Mouse (Mus musculus) stomach, embryonic 16.5 days (tissue): ENCODE measurements around the gene Vat1l. TPM values are rescaled to one million over a fixed set of nuclear protein-coding genes. Genes with fewer than 3 reads are reported as not detected.

Experiments used
- ATAC-seq: fragments of 200-750 bp; cut with Nextera tagmentation; 2 replicates; pipeline ENCODE4 v1.8.0; 2017; ENCODE audit warnings: moderate number of reproducible peaks, moderate TSS enrichment; ENCODE audit not compliant: insufficient read depth, low FRiP score
- H3K27ac ChIP-seq: fragments of 300-500 bp; sonication (generic); 2 replicates; pipeline ENCODE4 v1.5.1; 2014; ENCODE audit warnings: low read length
- H3K27me3 ChIP-seq: fragments of 300-500 bp; sonication (generic); 2 replicates; pipeline ENCODE4 v1.6.1; 2014; ENCODE audit warnings: low read length, control low read depth, mixed read lengths; ENCODE audit not compliant: control insufficient read depth, insufficient read depth
- H3K36me3 ChIP-seq: fragments of 300-500 bp; sonication (generic); 2 replicates; pipeline ENCODE4 v1.6.1; 2014; ENCODE audit warnings: low read length; ENCODE audit not compliant: control insufficient read depth, insufficient read depth
- H3K4me1 ChIP-seq: fragments of 300-500 bp; sonication (generic); 2 replicates; pipeline ENCODE4 v1.6.1; 2014; ENCODE audit warnings: low read length, control low read depth, mixed read lengths; ENCODE audit not compliant: control insufficient read depth, insufficient read depth
- H3K4me2 ChIP-seq: fragments of 300-500 bp; sonication (generic); 2 replicates; pipeline ENCODE4 v1.6.1; 2014; ENCODE audit warnings: low read depth, low read length, mixed read lengths
- H3K4me3 ChIP-seq: fragments of 300-500 bp; sonication (generic); replicated peaks from 2 replicates; pipeline ENCODE4 v1.5.1; 2014; ENCODE audit warnings: mild to moderate bottlenecking, low read length
- H3K9ac ChIP-seq: fragments of 300-500 bp; sonication (generic); 2 replicates; pipeline ENCODE4 v1.6.1; 2014; ENCODE audit warnings: low read length
- H3K9me3 ChIP-seq: fragments of 300-500 bp; sonication (generic); replicated peaks from 2 replicates; pipeline ENCODE4 v1.6.1; 2016; ENCODE audit warnings: low read length, control low read depth; ENCODE audit not compliant: control insufficient read depth
- WGBS: fragments of 180-500 bp; shearing (Covaris S2); extraction: QIAGEN DNeasy Blood & Tissue Kit; methylation state at CpG from one replicate; pipeline ENCODE4 v1.1.7; 2014; 5-methylcytosine and 5-hydroxymethylcytosine counted together
- polyA plus RNA-seq: library from polyadenylated mRNA; unstranded; fragments of >200 nt; fragmentation: Nextera tagmentation; extraction: Ambion mirVana; gene quantifications from 2 replicates; pipeline ENCODE4 v1.2.1, GENCODE M21; 2015

The Vat1l gene
- polyA plus RNA-seq, 1 experiment from 2014 or later, result 3.2 TPM

DNA sequence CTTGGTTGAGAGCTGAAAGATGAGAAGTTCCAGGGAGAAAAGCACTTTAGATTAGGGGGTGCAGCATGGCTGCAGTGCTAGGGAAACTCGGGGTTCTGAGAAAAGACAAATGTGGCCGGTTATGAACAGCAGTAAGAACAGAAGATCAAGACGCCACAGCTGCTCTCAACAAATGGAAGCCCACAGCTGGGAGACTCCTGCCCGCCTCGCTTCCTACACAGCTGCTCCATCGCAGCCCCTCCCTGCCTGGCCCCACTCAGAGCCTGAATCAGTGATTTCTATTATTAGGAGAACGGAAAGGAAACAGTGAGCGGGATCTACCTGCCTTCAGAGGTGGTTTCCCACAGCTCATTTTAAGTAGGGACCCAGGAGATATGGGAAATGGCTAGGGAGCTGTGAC, 69.1 kb downstream of the Vat1l start:
- no peak for ATAC-seq
- WGBS, result 61% methylated on average over 8 of the region's 8 CpGs
- no peak overlapping the region for H3K9ac ChIP-seq
- no peak overlapping the region for H3K27ac ChIP-seq
- H3K27me3 ChIP-seq, result no peaks in the 10 kb centered on the region
- H3K36me3 ChIP-seq, result no peaks in the 10 kb centered on the region
- no peak overlapping the region for H3K4me3 ChIP-seq
- no peaks in the 10 kb centered on the region for H3K9me3 ChIP-seq
- no peaks in the 10 kb centered on the region for H3K4me1 ChIP-seq
- H3K4me2 ChIP-seq, result no peak overlapping the region

DNA sequence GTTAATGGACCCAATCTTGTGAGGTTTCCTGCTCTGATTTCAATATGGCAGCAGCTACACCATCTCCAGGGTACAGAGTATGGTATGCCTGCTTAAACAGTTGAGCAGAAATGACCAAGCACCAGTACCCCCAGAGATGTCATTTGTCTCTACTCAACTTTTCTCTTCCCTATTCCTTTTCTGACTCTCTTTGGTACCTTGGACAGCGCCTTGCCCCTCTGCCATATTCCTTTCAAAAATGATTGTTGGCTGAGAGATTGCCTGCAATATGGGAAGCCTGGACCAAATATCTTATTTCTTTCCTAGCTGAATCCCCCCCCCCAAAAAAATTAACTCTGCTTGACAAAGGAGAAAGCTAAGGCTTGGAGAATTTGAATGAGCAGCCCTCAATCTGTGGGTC, 75.7 kb downstream of the Vat1l start:
- H3K27ac ChIP-seq, result no peak overlapping the region
- ATAC-seq, result no peak
- 63% methylated on average over 1 of the region's 1 CpGs for WGBS
- no peaks in the 10 kb centered on the region for H3K4me1 ChIP-seq
- H3K9me3 ChIP-seq, result no peaks in the 10 kb centered on the region
- no peak overlapping the region for H3K4me3 ChIP-seq
- no peaks in the 10 kb centered on the region for H3K36me3 ChIP-seq
- no peaks in the 10 kb centered on the region for H3K27me3 ChIP-seq
- no peak overlapping the region for H3K4me2 ChIP-seq
- H3K9ac ChIP-seq, result no peak overlapping the region

DNA sequence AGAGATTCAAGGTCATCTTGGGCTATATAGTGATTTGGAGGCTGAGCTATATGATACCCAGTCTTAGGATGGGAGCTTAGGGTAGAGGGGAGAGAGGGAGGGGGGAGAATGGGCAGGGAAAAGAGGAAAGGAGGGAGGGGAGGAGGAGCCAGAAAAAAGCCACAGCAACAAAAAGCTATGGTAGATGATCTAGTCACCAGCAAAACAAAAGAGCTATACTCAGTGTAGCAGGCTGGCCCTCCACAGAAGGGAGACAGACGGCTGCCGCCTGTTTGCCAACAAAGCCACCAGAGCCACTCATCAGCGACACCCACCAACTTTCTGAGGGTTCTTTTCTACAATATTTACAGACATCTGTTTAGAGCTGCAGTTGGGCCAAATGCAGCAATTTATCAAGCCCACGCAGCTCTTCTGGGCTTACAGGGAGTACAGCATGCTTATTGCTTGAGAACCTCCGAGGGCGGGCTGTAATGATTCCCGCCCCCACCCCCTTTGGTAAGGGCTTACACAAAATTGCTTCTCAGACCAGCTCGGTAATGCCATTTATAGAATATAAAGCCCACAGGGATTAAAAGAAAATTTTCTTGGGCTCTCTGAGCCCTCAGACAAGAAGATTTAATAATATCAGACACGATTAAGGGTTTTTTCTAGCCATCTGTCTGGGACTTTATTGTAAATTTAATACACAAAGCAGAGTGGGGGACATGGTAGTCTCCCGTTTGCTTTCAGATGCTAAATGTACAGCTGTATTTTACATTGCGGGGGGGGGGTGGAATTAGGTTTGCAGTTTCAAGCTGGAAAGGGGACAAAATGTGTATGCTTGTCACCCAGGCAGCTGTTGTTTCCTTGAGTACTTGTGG, 89.7 kb downstream of the Vat1l start:
- H3K4me1 ChIP-seq, result peaks cover 6% of the 10 kb centered on the region; the same call in 1 of the 2 replicates
- H3K27me3 ChIP-seq, result no peaks in the 10 kb centered on the region
- H3K36me3 ChIP-seq, result no peaks in the 10 kb centered on the region
- no peak overlapping the region for H3K9ac ChIP-seq
- H3K4me3 ChIP-seq, result no peak overlapping the region
- 0 out of 2 replicates have a peak overlapping the region, but pooled peaks have one; percentile 31 for H3K27ac ChIP-seq
- no peaks in the 10 kb centered on the region for H3K9me3 ChIP-seq
- no peak overlapping the region for H3K4me2 ChIP-seq
- peak; percentile 73 for ATAC-seq
- 42% methylated on average over 11 of the region's 11 CpGs for WGBS

DNA sequence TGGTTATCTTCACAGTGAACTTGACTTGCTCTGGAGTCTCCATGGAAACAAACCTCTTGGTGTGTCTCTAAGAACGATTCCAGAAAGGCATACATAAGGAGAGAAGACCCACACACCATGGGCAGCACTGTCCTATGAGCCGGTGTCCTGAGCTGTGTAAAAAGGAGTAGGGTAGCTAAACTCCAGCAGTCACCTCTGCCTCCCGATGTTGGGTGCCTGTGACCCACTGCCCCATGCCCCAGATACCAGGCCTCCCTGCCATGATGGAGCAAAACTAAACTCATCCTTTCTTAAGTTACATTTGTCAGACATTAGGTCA, 90.3 kb downstream of the Vat1l start:
- no peak overlapping the region for H3K4me3 ChIP-seq
- H3K9ac ChIP-seq, result no peak overlapping the region
- no peaks in the 10 kb centered on the region for H3K27me3 ChIP-seq
- H3K4me2 ChIP-seq, result no peak overlapping the region
- H3K36me3 ChIP-seq, result no peaks in the 10 kb centered on the region
- no peaks in the 10 kb centered on the region for H3K9me3 ChIP-seq
- peaks cover 6% of the 10 kb centered on the region; the same call in 1 of the 2 replicates for H3K4me1 ChIP-seq
- H3K27ac ChIP-seq, result peak overlapping the region; percentile 31; the same call in 1 of the 2 replicates
- WGBS, result 67% methylated on average over 3 of the region's 3 CpGs
- no peak for ATAC-seq

DNA sequence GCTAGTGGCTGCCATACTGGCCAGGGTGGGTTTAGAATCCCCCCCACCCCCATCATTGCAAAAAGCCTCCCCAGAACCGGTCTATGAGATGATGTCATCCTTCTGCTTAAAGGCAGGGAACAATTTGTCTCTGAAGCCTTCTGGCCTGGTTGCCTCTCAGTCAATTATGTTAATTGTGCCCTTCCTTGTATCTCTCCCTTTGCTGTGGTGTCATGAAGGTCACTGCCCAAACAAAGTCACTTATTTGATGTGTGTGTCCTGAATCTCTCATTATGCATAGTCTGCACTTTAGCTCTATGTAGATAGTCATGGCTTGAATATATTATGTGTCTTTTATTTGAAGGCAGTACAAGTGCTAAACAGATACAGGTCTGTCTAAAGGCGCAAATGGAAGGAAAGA, 92.8 kb downstream of the Vat1l start:
- Histone ChIP-seq H3K4me1 (peaks cover 6% of the 10 kb centered on the region; the same call in 1 of the 2 replicates), H3K4me3 (no peak overlapping the region), H3K9ac (no peak overlapping the region), H3K36me3 (no peaks in the 10 kb centered on the region), H3K9me3 (no peaks in the 10 kb centered on the region), H3K4me2 (no peak overlapping the region), H3K27me3 (no peaks in the 10 kb centered on the region), H3K27ac (no peak overlapping the region)
- 65% methylated on average over 2 of the region's 2 CpGs for WGBS
- ATAC-seq, result no peak

DNA sequence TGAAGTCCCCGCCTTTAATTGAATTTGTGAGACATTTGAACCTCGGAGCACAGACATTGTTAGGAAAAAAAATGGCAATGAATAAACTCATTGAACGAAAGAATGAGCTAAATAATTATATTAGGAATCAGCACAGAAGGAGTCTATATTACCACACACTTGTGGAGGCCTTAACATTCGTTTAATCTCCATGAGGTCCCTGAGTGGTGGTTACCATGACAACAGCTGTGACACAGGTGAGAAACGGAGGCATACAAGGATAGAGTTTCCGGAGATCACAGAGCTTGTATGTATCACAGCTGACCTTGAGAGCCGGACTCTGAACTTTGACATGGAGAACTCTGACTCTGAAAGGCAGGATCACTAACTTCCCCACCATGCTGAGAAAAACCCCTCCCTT, 94.7 kb downstream of the Vat1l start:
- WGBS, result 61% methylated on average over 7 of the region's 7 CpGs
- Histone ChIP-seq H3K36me3 (no peaks in the 10 kb centered on the region), H3K4me1 (peaks cover 6% of the 10 kb centered on the region; the same call in 1 of the 2 replicates), H3K4me2 (no peak overlapping the region), H3K27me3 (no peaks in the 10 kb centered on the region), H3K4me3 (no peak overlapping the region), H3K9ac (no peak overlapping the region), H3K9me3 (no peaks in the 10 kb centered on the region), H3K27ac (no peak overlapping the region)
- ATAC-seq, result no peak

DNA sequence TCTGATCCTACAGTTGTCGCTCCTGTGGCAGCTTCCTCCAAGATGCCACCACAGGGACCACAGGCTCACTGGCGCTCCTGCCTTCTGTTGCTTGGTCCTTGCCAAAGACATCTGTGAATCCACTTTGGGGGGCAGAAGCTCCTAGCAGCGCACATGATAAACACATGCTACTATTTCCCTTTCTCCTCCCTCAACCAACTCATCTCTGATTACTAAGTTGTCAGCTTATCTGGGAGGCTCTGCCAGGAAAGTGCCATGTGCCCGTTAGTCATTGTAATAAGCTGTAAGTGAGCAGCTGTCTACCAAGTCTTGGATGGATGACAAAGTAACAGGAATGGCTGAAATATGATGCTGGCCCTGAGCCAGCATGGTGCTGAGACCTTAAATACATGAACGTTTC, 100.9 kb downstream of the Vat1l start:
- H3K4me1 ChIP-seq, result no peaks in the 10 kb centered on the region
- H3K9ac ChIP-seq, result no peak overlapping the region
- no peaks in the 10 kb centered on the region for H3K36me3 ChIP-seq
- WGBS, result 62% methylated on average over 5 of the region's 5 CpGs
- no peaks in the 10 kb centered on the region for H3K27me3 ChIP-seq
- H3K27ac ChIP-seq, result no peak overlapping the region
- no peak for ATAC-seq
- H3K9me3 ChIP-seq, result no peaks in the 10 kb centered on the region
- H3K4me2 ChIP-seq, result no peak overlapping the region
- no peak overlapping the region for H3K4me3 ChIP-seq

DNA sequence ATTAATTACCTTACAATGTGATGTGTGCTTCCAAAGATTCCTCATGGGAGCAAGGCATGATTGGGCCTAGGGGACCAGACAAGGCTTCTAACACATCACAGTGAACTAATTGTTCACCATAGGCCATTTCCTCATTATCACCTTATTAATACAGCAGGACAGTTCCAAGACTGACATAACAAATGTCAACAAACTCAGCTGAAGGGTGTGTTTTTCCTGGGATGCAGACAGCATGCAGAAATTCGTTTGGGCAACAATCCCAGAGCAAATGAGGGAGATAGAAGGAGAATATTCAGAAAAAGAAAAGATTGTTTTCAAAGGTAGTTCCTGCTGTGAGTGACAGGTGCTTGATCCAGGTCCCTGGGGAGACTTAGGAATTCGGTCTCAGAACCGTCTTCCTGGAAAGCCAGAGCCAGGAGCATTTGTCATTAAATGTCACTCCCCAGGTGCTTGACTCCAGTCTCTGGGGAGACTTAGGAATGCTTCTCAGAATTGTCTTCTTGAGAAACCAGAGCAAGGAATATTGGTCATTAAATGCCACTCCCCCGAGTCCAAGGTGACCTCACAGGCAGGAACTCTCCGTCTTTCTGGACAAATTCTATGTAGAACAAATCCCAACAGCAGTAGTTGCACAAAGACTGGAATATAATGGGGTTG, 109.4 kb downstream of the Vat1l start:
- no peak overlapping the region for H3K4me2 ChIP-seq
- no peak for ATAC-seq
- no peaks in the 10 kb centered on the region for H3K36me3 ChIP-seq
- H3K9ac ChIP-seq, result no peak overlapping the region
- WGBS, result 30% methylated on average over 5 of the region's 5 CpGs
- no peak overlapping the region for H3K4me3 ChIP-seq
- H3K4me1 ChIP-seq, result no peaks in the 10 kb centered on the region
- H3K27ac ChIP-seq, result no peak overlapping the region
- H3K27me3 ChIP-seq, result no peaks in the 10 kb centered on the region
- no peaks in the 10 kb centered on the region for H3K9me3 ChIP-seq

DNA sequence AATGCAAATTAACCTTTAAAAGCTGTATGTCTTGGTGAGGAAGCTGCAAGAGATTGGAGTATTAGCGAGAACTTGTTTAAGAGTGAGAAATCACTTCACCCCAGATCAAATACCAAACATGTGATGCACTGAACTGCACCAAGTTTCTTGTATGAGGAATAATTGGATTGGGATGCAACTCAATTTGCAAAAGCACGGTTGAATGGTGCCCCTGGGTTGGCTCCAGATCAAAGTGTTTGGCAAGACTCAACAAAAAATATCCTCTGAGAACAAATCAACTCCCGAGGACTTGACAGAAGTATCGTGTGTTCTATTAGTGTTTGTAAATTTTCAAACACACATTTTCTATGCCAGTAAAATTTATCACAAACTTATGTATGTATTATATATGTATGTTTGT, 112.7 kb downstream of the Vat1l start:
- ATAC-seq, result no peak
- Histone ChIP-seq H3K27ac (no peak overlapping the region), H3K9me3 (no peaks in the 10 kb centered on the region), H3K4me1 (no peaks in the 10 kb centered on the region), H3K4me3 (no peak overlapping the region), H3K27me3 (no peaks in the 10 kb centered on the region), H3K9ac (no peak overlapping the region), H3K4me2 (no peak overlapping the region), H3K36me3 (no peaks in the 10 kb centered on the region)
- 75% methylated on average over 4 of the region's 4 CpGs for WGBS
